Mouse (Mus musculus): ENCODE measurements around the gene Camk2b. TPM values are rescaled to one million over a fixed set of nuclear protein-coding genes. Genes with fewer than 3 reads are reported as not detected.

Gene Camk2b
- 0.24 TPM for polyA plus RNA-seq (2014; fragmentation: Illumina TruSeq; extraction: RNeasy Lipid Tissue Mini Kit (QIAGEN cat#74804); ENCODE audit: low read depth, low replicate concordance)

DNA sequence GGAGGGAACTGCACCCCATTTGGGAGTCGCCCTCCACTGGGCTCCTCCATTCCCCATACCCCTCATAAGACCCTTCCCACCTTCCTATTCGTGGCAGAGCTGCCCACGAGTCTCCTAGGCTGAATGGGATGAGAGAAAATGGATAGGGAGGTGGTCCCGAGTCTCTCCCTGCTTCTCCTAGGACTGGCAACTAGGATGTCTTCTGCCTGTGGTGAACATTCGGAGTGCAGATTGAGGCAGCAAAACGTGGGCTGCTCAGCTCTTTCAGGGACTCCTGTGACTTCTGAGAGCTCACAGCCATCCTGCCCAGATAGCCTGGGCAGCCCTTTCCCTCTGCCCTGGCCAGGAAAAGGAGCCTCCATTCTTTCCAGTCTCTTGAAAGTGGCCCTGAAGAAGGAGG is at the start of gene Camk2b:
TSS of gene Camk2b (minus strand) at position 187 of the 400 bp plus-strand sequence.

DNA sequence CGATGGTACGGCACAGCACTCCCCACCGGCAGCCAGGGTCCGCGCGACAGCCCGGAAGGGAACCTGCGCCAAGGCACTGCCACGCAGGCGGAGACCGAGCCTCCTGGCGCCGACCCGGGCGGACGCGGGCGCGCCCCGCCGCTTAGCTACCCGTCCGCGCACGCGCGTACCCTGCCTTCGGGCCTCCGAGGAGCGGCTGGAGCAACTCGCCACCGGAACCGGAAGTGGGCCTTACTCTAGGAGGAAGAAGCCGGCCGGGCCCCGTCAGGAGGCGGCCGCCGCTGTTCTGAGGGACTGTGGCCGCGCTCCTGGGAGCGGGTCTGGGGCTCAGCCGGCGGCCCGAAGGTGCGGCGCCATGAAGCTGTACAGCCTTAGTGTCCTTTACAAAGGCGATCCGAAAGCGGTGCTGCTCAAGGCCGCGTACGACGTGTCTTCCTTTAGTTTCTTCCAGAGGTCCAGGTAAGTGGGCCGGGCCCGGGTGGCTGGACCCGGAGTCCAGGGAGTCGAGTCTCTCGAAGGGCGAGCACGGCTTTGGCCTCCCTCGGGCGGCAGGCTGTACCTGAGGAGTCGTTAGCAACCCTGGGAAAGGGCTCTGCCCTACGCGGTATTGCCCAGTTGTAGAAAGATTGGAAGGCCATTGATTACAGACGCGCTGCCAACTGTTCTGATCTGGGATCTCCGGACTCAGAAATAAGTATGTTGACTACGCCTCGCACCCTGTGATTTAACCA is 110.5 kb downstream of the Camk2b start, which contains the start of gene Ykt6:
TSS of gene Ykt6 (plus strand) at position 148 of the 731 bp plus-strand sequence.

DNA sequence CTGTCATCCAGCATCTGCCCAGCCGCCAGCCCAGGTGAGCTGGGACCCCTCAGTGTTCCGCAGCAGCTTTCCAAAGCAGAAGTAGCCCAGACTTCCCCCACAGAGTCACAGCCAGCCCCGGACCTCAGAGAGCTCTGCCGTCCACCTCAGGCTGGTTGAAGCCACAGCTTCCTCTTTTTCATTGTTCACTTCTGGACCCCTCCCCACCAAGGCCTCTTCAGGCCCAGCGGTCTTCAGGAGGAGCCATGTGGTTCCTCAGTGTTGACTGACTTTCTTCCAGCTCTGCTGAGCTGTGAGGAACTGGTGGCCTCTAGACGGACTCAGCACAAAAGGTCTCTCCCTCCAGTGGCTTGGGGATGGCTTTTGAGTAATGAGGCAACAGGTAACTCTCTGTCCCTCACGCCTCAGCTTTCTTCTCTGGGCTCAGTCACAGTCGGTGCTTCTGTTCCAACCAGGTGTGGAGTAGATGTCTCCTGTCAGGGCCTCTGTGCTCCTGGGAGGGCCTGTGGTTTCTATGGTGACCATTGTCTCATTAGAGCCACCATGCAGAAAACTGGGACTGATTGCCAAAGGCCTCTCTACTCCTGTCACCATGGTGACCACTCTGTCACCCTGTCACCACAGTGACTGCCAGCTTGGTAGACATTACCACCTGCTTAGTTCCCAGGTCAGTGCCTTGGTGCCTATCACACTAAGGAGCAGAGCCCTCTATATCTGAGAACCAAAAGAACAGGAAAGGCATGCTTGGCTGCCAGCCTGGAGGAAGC is 116.4 kb downstream of the Camk2b start, which contains the start of gene Gck:
TSS of gene Gck (minus strand) at position 496 of the 767 bp plus-strand sequence.

Other genes starting within 250 kb of the Camk2b start
- gene Polm, start 228.3 kb downstream of the Camk2b start, polyA plus RNA-seq (2014; fragmentation: Illumina TruSeq; extraction: RNeasy Lipid Tissue Mini Kit (QIAGEN cat#74804); ENCODE audit: low read depth, low replicate concordance), result 0.61 TPM
- gene Aebp1, start 204.4 kb downstream of the Camk2b start, polyA plus RNA-seq (2014; fragmentation: Illumina TruSeq; extraction: RNeasy Lipid Tissue Mini Kit (QIAGEN cat#74804); ENCODE audit: low read depth, low replicate concordance), result 2.9 TPM
- gene Pold2, start 188.1 kb downstream of the Camk2b start, polyA plus RNA-seq (2014; fragmentation: Illumina TruSeq; extraction: RNeasy Lipid Tissue Mini Kit (QIAGEN cat#74804); ENCODE audit: low read depth, low replicate concordance), result not detected
- not detected for gene Myl7, start 167.6 kb downstream of the Camk2b start, polyA plus RNA-seq (2014; fragmentation: Illumina TruSeq; extraction: RNeasy Lipid Tissue Mini Kit (QIAGEN cat#74804); ENCODE audit: low read depth, low replicate concordance)
- not detected for gene Gck, start 116.3 kb downstream of the Camk2b start, polyA plus RNA-seq (2014; fragmentation: Illumina TruSeq; extraction: RNeasy Lipid Tissue Mini Kit (QIAGEN cat#74804); ENCODE audit: low read depth, low replicate concordance)
- 36.6 TPM for gene Ykt6, start 110.7 kb downstream of the Camk2b start, polyA plus RNA-seq (2014; fragmentation: Illumina TruSeq; extraction: RNeasy Lipid Tissue Mini Kit (QIAGEN cat#74804); ENCODE audit: low read depth, low replicate concordance)
- not detected for gene A730071L15Rik, start 133.7 kb upstream of the Camk2b start, polyA plus RNA-seq (2014; fragmentation: Illumina TruSeq; extraction: RNeasy Lipid Tissue Mini Kit (QIAGEN cat#74804); ENCODE audit: low read depth, low replicate concordance)
- gene Nudcd3, start 134.1 kb upstream of the Camk2b start, polyA plus RNA-seq (2014; fragmentation: Illumina TruSeq; extraction: RNeasy Lipid Tissue Mini Kit (QIAGEN cat#74804); ENCODE audit: low read depth, low replicate concordance), result 18.5 TPM
- not detected for gene Npc1l1, start 163.8 kb upstream of the Camk2b start, polyA plus RNA-seq (2014; fragmentation: Illumina TruSeq; extraction: RNeasy Lipid Tissue Mini Kit (QIAGEN cat#74804); ENCODE audit: low read depth, low replicate concordance)
- 8.6 TPM for gene Ddx56, start 201.4 kb upstream of the Camk2b start, polyA plus RNA-seq (2014; fragmentation: Illumina TruSeq; extraction: RNeasy Lipid Tissue Mini Kit (QIAGEN cat#74804); ENCODE audit: low read depth, low replicate concordance)
- gene Tmed4, start 208.5 kb upstream of the Camk2b start, polyA plus RNA-seq (2014; fragmentation: Illumina TruSeq; extraction: RNeasy Lipid Tissue Mini Kit (QIAGEN cat#74804); ENCODE audit: low read depth, low replicate concordance), result 54.6 TPM
- gene Ogdh, start 225.3 kb upstream of the Camk2b start, polyA plus RNA-seq (2014; fragmentation: Illumina TruSeq; extraction: RNeasy Lipid Tissue Mini Kit (QIAGEN cat#74804); ENCODE audit: low read depth, low replicate concordance), result 166 TPM